Mouse (Mus musculus) embryonic facial prominence, embryonic 11.5 days (tissue): ENCODE data around the gene Zfp874a. TPM values are rescaled to one million over a fixed set of nuclear protein-coding genes. Genes with fewer than 3 reads are reported as not detected.

Source experiments
- polyA plus RNA-seq: library from polyadenylated mRNA; unstranded; fragments of >200 nt; fragmentation: Nextera tagmentation; extraction: Ambion mirVana; gene quantifications from 2 replicates; pipeline ENCODE4 v1.2.1, GENCODE M21; 2014

Gene Zfp874a
- polyA plus RNA-seq, 1 experiment from 2014 or later = 12.2 TPM

Other genes with a start within 250 kb of the Zfp874a start
- gene Zfp458, start 173.2 kb downstream of the Zfp874a start, polyA plus RNA-seq = 2.1 and 2.9 TPM in 2 replicates
- gene Zfp457, start 145.1 kb downstream of the Zfp874a start, polyA plus RNA-seq = 0.53 and 0.66 TPM in 2 replicates
- gene Zfp595, start 119.1 kb downstream of the Zfp874a start, polyA plus RNA-seq = 3.2 and 3.3 TPM in 2 replicates
- gene Gm28044, start 91.1 kb downstream of the Zfp874a start, polyA plus RNA-seq = not detected in 2 replicates
- gene Zfp953, start 91.0 kb downstream of the Zfp874a start, polyA plus RNA-seq = 1.4 and 1.9 TPM in 2 replicates
- 0.43 TPM in 1 of 2 replicates, not detected in the other for gene Gm28041, start 75.9 kb downstream of the Zfp874a start, polyA plus RNA-seq
- 0.94 and 1.4 TPM in 2 replicates for gene Zfp456, start 75.8 kb downstream of the Zfp874a start, polyA plus RNA-seq
- 4.2 and 6.1 TPM in 2 replicates for gene Zfp429, start 51.8 kb downstream of the Zfp874a start, polyA plus RNA-seq
- 1.1 and 1.2 TPM in 2 replicates for gene Zfp459, start 30.2 kb downstream of the Zfp874a start, polyA plus RNA-seq
- 2.4 TPM in 2 replicates for gene Zfp874b, start 32.6 kb upstream of the Zfp874a start, polyA plus RNA-seq
- gene Zfp58, start 48.9 kb upstream of the Zfp874a start, polyA plus RNA-seq = 21.8 and 24.9 TPM in 2 replicates
- not detected in 2 replicates for gene Gm26965, start 74.5 kb upstream of the Zfp874a start, polyA plus RNA-seq
- 30.8 and 31.5 TPM in 2 replicates for gene Zfp87, start 74.6 kb upstream of the Zfp874a start, polyA plus RNA-seq
- 18.3 and 19.5 TPM in 2 replicates for gene Zfp748, start 102.2 kb upstream of the Zfp874a start, polyA plus RNA-seq
- gene Zfp729b, start 158.1 kb upstream of the Zfp874a start, polyA plus RNA-seq = 5.3 and 6.1 TPM in 2 replicates
- not detected in 2 replicates for gene Gm49345, start 186.1 kb upstream of the Zfp874a start, polyA plus RNA-seq
- gene Zfp729a, start 186.2 kb upstream of the Zfp874a start, polyA plus RNA-seq = 4.4 and 4.5 TPM in 2 replicates
- gene Zfp738, start 235.4 kb upstream of the Zfp874a start, polyA plus RNA-seq = 11.8 and 12.5 TPM in 2 replicates